Mouse (Mus musculus) ES-E14 (cell line): ENCODE data around the gene Rec114.

Experiments used
- CHD2 ChIP-seq: IDR thresholded peaks from 2 replicates; pipeline ENCODE4 v1.6.1; 2014; ENCODE audit warnings: mild to moderate bottlenecking, low read depth, low read length, inconsistent platforms
- HCFC1 ChIP-seq: IDR thresholded peaks from 2 replicates; pipeline ENCODE4 v1.6.1; 2012; ENCODE audit warnings: low read length, inconsistent platforms, borderline replicate concordance; ENCODE audit not compliant: insufficient read depth
- MAFK ChIP-seq: IDR thresholded peaks from 2 replicates; pipeline ENCODE4 v1.6.1; 2014; ENCODE audit warnings: mild to moderate bottlenecking, low read depth, low read length, inconsistent platforms; ENCODE audit not compliant: insufficient read depth
- ZC3H11A ChIP-seq: IDR thresholded peaks from 2 replicates; pipeline ENCODE4 v1.6.1; 2012; ENCODE audit warnings: low read depth, mild to moderate bottlenecking, inconsistent platforms, low read length, borderline replicate concordance
- ZNF384 ChIP-seq: IDR thresholded peaks from 2 replicates; pipeline ENCODE4 v1.6.1; 2012; ENCODE audit warnings: low read depth, low read length, inconsistent platforms

DNA sequence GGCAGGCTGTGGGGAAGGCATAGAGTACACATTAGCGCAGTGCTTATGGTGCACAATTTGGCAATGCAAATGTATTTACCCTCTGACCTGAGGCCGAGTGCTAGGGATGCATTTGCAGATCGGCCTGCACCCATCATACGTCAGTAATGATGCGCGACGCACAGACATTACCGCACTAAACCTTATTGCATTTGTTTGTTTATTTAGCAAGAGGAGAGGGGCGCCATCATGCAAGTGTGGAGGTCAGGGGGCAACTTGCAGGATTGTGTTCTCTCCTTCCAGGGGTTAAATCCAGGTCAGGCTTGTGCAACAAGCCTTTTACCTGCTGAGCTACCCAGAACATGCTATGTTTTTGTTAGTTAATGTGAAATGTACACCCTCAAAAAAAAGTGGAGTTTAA lies 76.5 kb downstream of the Rec114 start:
- TF ChIP-seq MAFK (no peak), ZNF384 (no peak), HCFC1 (no peak), CHD2 (no peak), ZC3H11A (no peak)
